Mouse (Mus musculus): ENCODE data around the gene Abhd14b. TPM values are rescaled to one million over a fixed set of nuclear protein-coding genes. Genes with fewer than 3 reads are reported as not detected.

The Abhd14b gene
- total and polyA plus RNA-seq, 3 experiments = 3.4 to 6.5 TPM; not detected in 1

DNA sequence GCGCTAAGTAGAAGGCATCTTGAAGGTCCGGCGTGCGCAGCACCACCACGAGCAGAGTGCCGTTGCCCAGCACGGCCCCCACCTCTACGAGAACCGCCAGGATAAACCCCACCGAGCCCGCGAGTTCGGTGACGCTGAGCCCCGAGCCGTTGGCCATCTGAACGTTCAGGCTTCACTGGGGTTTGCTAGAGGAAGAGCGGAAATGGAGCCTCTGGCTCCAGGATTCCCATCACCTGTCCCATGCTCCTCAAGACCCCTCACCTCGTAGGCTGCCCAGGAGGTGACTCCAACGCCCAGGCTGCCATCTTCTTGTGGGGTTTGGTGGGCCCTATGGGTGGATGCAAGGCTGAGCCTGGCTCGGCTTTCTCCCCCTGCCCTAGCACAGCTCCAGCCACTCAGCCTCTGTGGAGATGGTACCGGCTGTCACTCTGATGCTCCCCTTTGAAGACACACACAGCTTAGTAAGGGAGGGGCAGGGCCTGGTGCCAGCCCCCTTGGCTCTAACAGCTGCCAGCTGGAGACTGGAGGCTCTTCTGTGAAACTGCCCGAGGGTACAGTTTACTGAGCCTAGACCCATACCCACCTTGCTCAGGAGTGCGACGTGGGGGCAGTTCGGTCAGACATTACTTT lies 18.4 kb downstream of the Abhd14b start, which contains the start of gene Gpr62:
Gene Gpr62, minus strand, starts transcription at position 368 of the 630 bp plus-strand sequence.
- no peak for DNase-seq (ENCODE audit: low read depth, low spot score)
- no peaks in the 10 kb centered on the region for H3K9me3 ChIP-seq (replicated peaks; ENCODE audit: insufficient read depth, low read length)
- peaks cover 0 to 8% of the 10 kb centered on the region in 2 experiments; a peak in 2 of 4 replicates for H3K4me1 ChIP-seq (ENCODE audit: control insufficient read depth in 1 of 2, insufficient read depth in 2 of 2, low read length in 2 of 2)
- no peak for TF ChIP-seq KAT2A (conservative IDR thresholded peaks at IDR 0.05; ENCODE audit: low read depth, low read length)
- TF ChIP-seq ELF1 (IDR thresholded peaks at IDR 0.05; ENCODE audit: low read depth, low read length) = no peak
- TF ChIP-seq SMC3 (IDR thresholded peaks at IDR 0.05; ENCODE audit: low read depth, low read length) = no peak
- TF ChIP-seq POLR2AphosphoS5 (IDR thresholded peaks at IDR 0.05; ENCODE audit: borderline replicate concordance, low read depth, low read length) = no peak
- no peak for TF ChIP-seq NELFE (IDR thresholded peaks at IDR 0.05; ENCODE audit: low read depth, low read length)
- TF ChIP-seq CTCF (IDR thresholded peaks at IDR 0.05 in 2 of 3, conservative IDR thresholded peaks at IDR 0.05 in 1 of 3; ENCODE audit: control insufficient read depth in 1 of 3, insufficient read depth in 1 of 3, low read depth in 2 of 3, low read length in 3 of 3, poor library complexity in 1 of 3, severe bottlenecking in 1 of 3) = no peak
- no peak for TF ChIP-seq CHD1 (IDR thresholded peaks at IDR 0.05; ENCODE audit: low read depth, low read length)
- TF ChIP-seq ZKSCAN1 (IDR thresholded peaks at IDR 0.05; ENCODE audit: low read depth, low read length) = no peak
- TF ChIP-seq GATA1 (IDR thresholded peaks at IDR 0.05; ENCODE audit: low read depth, low read length) = no peak
- no peaks in the 10 kb centered on the region for H3K27me3 ChIP-seq (ENCODE audit: control insufficient read depth in 1 of 2, insufficient read depth in 2 of 2, low read length in 2 of 2)
- no peak within 1 kb of the TSS for H3K9ac ChIP-seq (ENCODE audit: control insufficient read depth, low read depth, low read length, poor library complexity, severe bottlenecking)
- H3K79me2 ChIP-seq (ENCODE audit: control insufficient read depth, insufficient read depth, low read length, poor library complexity) = no peaks in the 10 kb centered on the region
- H3K36me3 ChIP-seq (ENCODE audit: control insufficient read depth in 1 of 2, insufficient read depth in 2 of 2, low read length in 2 of 2) = no peaks in the 10 kb centered on the region; a peak in 1 of 4 replicates
- H3K27ac ChIP-seq (ENCODE audit: control insufficient read depth, low read depth, low read length) = no peak within 1 kb of the TSS
- no peak within 1 kb of the TSS for H3K4me3 ChIP-seq (ENCODE audit: control insufficient read depth in 1 of 2, insufficient read depth in 1 of 2, low read depth in 2 of 2, low read length in 2 of 2)

DNA sequence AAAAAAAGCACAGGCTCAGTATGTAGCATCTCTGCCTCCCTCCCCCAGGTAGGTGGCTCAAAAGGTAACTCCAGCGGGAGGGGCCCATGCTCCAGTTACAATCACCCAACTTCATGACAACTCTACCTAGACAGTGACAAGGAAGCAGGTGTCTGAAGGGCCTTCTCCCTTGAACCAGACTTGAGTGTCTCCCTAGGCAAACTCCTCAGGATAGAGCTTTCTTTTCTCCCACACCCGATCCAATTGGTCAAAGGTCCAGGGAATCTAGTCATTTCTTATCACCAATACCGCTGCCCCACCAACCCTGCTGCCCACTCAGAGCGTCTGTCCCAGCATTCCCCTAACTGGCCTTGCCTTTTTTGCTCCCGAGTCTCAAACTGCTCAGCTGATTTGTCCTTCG lies 19.5 kb downstream of the Abhd14b start:
- no peaks in the 10 kb centered on the region for H3K27me3 ChIP-seq (ENCODE audit: control insufficient read depth in 1 of 2, insufficient read depth in 2 of 2, low read length in 2 of 2)

DNA sequence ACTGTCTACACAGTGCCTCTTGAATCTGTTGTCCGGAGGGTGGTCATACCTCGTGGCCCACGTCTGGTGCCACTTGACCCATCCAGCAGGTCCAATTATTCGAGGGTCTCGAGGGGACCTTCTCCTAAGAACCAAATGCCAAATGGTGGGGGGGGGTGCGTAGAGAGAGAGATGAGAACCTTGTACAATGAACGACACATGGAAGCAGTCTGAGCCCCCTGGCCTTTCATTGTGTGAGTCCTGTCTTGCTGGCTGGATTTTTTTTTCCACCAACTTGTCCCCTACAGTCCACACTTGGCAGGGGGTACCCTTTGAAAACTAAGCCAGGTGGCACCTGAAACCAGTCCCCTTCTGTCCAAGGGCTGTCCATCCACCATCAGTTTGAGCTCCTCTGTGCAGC lies 20.5 kb downstream of the Abhd14b start:
- Histone ChIP-seq H3K4me3 (ENCODE audit: control insufficient read depth in 1 of 2, insufficient read depth in 1 of 2, low read depth in 2 of 2, low read length in 2 of 2) (no peak overlapping the region), H3K27ac (ENCODE audit: control insufficient read depth, low read depth, low read length) (no peak overlapping the region), H3K79me2 (ENCODE audit: control insufficient read depth, insufficient read depth, low read length, poor library complexity) (no peaks in the 10 kb centered on the region), H3K4me1 (ENCODE audit: control insufficient read depth in 1 of 2, insufficient read depth in 2 of 2, low read length in 2 of 2) (peaks cover 0 to 8% of the 10 kb centered on the region in 2 experiments; a peak in 2 of 4 replicates), H3K9me3 (replicated peaks; ENCODE audit: insufficient read depth, low read length) (no peaks in the 10 kb centered on the region), H3K9ac (ENCODE audit: control insufficient read depth, low read depth, low read length, poor library complexity, severe bottlenecking) (no peak overlapping the region), H3K27me3 (ENCODE audit: control insufficient read depth in 1 of 2, insufficient read depth in 2 of 2, low read length in 2 of 2) (no peaks in the 10 kb centered on the region), H3K36me3 (ENCODE audit: control insufficient read depth in 1 of 2, insufficient read depth in 2 of 2, low read length in 2 of 2) (no peaks in the 10 kb centered on the region; a peak in 1 of 4 replicates)
- no peak for DNase-seq (ENCODE audit: low read depth, low spot score)
- TF ChIP-seq NRF1 (IDR thresholded peaks at IDR 0.05; ENCODE audit: insufficient read depth, low read depth, low read length, poor library complexity, severe bottlenecking) = no peak
- TF ChIP-seq ZNF384 (IDR thresholded peaks at IDR 0.05; ENCODE audit: low read depth, low read length) = no peak
- no peak for TF ChIP-seq EP300 (IDR thresholded peaks at IDR 0.05; ENCODE audit: low read depth in 1 of 2, low read length in 2 of 2)
- TF ChIP-seq MYC (IDR thresholded peaks at IDR 0.05; ENCODE audit: low read depth, low read length) = no peak
- TF ChIP-seq SMC3 (IDR thresholded peaks at IDR 0.05; ENCODE audit: low read depth, low read length) = no peak
- no peak for TF ChIP-seq ELF1 (IDR thresholded peaks at IDR 0.05; ENCODE audit: low read depth, low read length)
- no peak for TF ChIP-seq RAD21 (IDR thresholded peaks at IDR 0.05; ENCODE audit: low read depth, low read length)
- TF ChIP-seq JUND (IDR thresholded peaks at IDR 0.05; ENCODE audit: low read depth, low read length) = no peak
- no peak for TF ChIP-seq TBP (IDR thresholded peaks at IDR 0.05; ENCODE audit: low read depth, low read length)
- no peak for TF ChIP-seq E2F4 (IDR thresholded peaks at IDR 0.05; ENCODE audit: borderline replicate concordance, low read depth, low read length)
- no peak for TF ChIP-seq CTCF (IDR thresholded peaks at IDR 0.05 in 2 of 3, conservative IDR thresholded peaks at IDR 0.05 in 1 of 3; ENCODE audit: control insufficient read depth in 1 of 3, insufficient read depth in 1 of 3, low read depth in 2 of 3, low read length in 3 of 3, poor library complexity in 1 of 3, severe bottlenecking in 1 of 3)
- TF ChIP-seq MXI1 (IDR thresholded peaks at IDR 0.05; ENCODE audit: low read depth, low read length) = no peak
- no peak for TF ChIP-seq USF1 (IDR thresholded peaks at IDR 0.05; ENCODE audit: low read depth, low read length)
- no peak for TF ChIP-seq POLR2A (IDR thresholded peaks at IDR 0.05; ENCODE audit: control insufficient read depth in 1 of 2, insufficient read depth in 1 of 2, low read depth in 1 of 2, low read length in 2 of 2, poor library complexity in 1 of 2)
- no peak for TF ChIP-seq MAX (IDR thresholded peaks at IDR 0.05; ENCODE audit: low read length)
- TF ChIP-seq MYB (IDR thresholded peaks at IDR 0.05; ENCODE audit: low read depth, low read length) = no peak

More for the DNA sequence above, 19.5 kb downstream of the Abhd14b start:
- DNase-seq (ENCODE audit: low read depth, low spot score) = no peak
- Histone ChIP-seq H3K4me3 (ENCODE audit: control insufficient read depth in 1 of 2, insufficient read depth in 1 of 2, low read depth in 2 of 2, low read length in 2 of 2) (no peak overlapping the region), H3K79me2 (ENCODE audit: control insufficient read depth, insufficient read depth, low read length, poor library complexity) (no peaks in the 10 kb centered on the region), H3K4me1 (ENCODE audit: control insufficient read depth in 1 of 2, insufficient read depth in 2 of 2, low read length in 2 of 2) (peaks cover 0 to 8% of the 10 kb centered on the region in 2 experiments; a peak in 2 of 4 replicates), H3K9me3 (replicated peaks; ENCODE audit: insufficient read depth, low read length) (no peaks in the 10 kb centered on the region), H3K9ac (ENCODE audit: control insufficient read depth, low read depth, low read length, poor library complexity, severe bottlenecking) (no peak overlapping the region), H3K27ac (ENCODE audit: control insufficient read depth, low read depth, low read length) (no peak overlapping the region), H3K36me3 (ENCODE audit: control insufficient read depth in 1 of 2, insufficient read depth in 2 of 2, low read length in 2 of 2) (no peaks in the 10 kb centered on the region; a peak in 1 of 4 replicates)
- TF ChIP-seq POLR2A (IDR thresholded peaks at IDR 0.05; ENCODE audit: control insufficient read depth in 1 of 2, insufficient read depth in 1 of 2, low read depth in 1 of 2, low read length in 2 of 2, poor library complexity in 1 of 2) (no peak), MXI1 (IDR thresholded peaks at IDR 0.05; ENCODE audit: low read depth, low read length) (no peak), BHLHE40 (IDR thresholded peaks at IDR 0.05; ENCODE audit: borderline replicate concordance, low read depth, low read length) (no peak), CHD1 (IDR thresholded peaks at IDR 0.05; ENCODE audit: low read depth, low read length) (no peak), RCOR1 (IDR thresholded peaks at IDR 0.05; ENCODE audit: low read depth, low read length) (no peak), CTCF (IDR thresholded peaks at IDR 0.05 in 2 of 3, conservative IDR thresholded peaks at IDR 0.05 in 1 of 3; ENCODE audit: control insufficient read depth in 1 of 3, insufficient read depth in 1 of 3, low read depth in 2 of 3, low read length in 3 of 3, poor library complexity in 1 of 3, severe bottlenecking in 1 of 3) (no peak), EP300 (IDR thresholded peaks at IDR 0.05; ENCODE audit: low read depth in 1 of 2, low read length in 2 of 2) (no peak)

Data from MEL (cell line).